Mouse (Mus musculus) lung, adult 18-20 months (tissue): ENCODE measurements around the gene Ptprg.
"Not testable (repeated sequence)": the region's sequence is repeated elsewhere in the genome, so short reads cannot be mapped to it uniquely, and the experiment has no call there.

ENCODE experiments used
- DNase-seq, 2 experiments: peaks; one replicate each; pipeline ENCODE4 v3.0.0; 2022; ENCODE audit warnings: mixed read lengths in 2 of 2

Gene Ptprg

DNA sequence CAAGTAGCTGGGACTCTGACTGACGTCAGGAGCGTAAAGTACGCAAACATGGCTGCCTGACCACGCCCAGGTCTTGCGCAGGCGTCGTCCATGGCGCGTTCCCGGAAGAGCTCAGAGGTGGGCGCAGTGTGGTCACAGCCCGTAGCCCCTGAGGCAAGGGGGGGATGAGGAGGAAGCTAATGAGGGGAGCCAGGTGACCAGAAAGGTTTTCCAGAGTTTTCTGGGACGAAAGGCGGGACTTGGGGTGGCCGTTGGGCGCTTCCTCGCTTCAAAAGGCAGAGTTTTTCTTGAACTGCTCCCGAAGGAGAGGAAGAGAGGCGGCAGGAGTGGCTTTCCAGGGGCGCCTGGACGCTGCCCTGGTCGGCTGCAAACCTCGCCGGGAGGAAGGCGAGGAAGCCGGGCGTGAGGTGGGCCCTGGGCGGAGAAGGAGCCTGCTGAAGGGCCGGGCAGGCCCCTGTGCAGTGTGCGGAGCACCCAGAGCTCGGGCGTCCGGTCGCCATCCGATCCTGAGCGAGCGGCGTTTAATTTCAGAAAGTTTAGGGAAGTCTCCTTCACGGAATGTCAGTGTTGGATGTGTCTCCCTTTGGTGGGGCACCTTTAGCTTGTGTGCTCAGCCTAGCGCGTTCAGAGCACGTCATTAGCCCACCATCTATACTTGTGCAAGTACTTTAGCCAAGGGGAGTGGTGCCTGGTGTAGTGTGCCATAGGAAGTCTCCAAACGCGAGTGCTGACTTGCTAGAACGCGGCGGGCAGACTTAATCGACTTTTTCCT, 731.0 kb downstream of the Ptprg start, which contains the start of gene 3830406C13Rik:
TSS of gene 3830406C13Rik (plus strand) at position 33 of the 772 bp plus-strand sequence.
- peak; percentile 86 to 89 for DNase-seq

GRCm38 (mm10) chr14:12289747-12290146, 736.4 kb downstream of the Ptprg start:
- DNase-seq: not testable (repeated sequence)
